Mouse (Mus musculus): ENCODE measurements at regions not wholly inside any gene's neighbourhood (a gene's known extent, or its start where the extent isn't known, plus 50 kb on each side); places are given as distances from the start of the nearest gene placed in this dataset.

DNA sequence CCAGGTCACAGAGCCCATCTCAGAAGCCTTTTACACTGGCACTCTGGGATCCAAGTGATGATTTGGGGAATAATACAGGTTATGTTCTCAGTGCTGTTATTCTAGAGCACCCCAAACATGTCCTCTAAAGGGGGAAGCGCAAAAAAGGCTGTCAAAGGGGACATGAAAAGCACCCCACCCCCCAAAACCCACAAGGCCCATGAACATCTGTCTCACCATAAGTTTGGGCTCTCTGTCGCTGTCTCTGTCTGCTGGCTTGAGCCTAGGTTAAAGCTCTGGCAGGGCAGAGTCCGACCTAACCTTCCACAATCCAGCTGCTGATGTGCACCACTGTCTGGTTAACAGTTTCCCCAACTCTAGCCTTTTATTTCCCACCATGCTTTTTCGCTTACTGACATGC lies 241.3 kb upstream of the Tle3 start:
- in situ Hi-C loops (cut with MboI, MseI) = no loop called here

DNA sequence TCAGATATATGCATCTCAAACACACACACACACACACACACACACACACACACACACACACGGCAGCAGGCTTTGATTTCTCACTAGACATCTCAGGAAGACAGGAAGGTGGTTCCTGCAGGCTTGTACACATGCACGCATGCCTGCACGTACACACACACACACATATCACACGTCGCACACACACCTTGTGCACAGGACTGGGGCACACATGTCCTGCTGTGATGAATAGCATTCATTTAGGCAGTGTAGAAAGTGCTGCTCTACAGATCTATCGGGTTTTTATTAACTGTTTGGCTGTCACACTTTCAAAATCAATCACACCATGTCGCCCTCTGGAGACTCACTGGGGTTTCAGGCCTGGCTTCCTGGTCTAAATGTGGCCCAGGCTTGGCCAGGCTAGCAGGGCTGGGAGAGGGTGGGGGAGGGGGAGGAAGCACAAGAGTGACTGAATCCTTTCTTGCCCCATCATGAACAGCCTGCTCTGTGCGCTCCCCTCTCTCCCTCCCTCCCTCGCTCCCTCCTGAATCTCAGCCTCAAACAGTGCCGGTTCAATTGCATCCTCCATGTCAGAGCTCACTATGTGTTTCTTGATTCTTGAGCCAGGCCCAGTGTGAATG lies 236.8 kb upstream of the Tle3 start:
- in situ Hi-C loops (cut with MboI, MseI) = no loop called here

DNA sequence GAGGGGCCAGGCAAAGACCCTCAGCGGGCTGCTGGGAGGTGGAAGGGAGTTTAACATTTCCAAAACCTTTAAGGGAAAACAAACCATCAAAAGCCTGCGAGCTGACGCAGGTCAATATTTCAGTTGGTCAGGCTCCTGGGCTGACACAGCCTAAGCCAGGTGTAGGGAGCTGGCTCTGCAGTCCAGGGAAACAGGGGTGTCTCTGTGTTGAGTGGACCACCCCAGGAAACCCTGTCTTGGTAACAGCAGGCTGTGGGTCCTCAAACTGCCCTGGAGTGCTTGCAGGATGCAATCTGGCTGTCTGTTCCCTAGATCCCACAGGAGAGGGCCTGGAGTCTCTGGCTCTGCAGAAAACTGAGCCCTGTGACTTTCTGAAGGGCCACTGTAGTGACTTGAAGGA lies 236.2 kb upstream of the Tle3 start:
- in situ Hi-C loops (cut with MboI, MseI) = no loop called here

DNA sequence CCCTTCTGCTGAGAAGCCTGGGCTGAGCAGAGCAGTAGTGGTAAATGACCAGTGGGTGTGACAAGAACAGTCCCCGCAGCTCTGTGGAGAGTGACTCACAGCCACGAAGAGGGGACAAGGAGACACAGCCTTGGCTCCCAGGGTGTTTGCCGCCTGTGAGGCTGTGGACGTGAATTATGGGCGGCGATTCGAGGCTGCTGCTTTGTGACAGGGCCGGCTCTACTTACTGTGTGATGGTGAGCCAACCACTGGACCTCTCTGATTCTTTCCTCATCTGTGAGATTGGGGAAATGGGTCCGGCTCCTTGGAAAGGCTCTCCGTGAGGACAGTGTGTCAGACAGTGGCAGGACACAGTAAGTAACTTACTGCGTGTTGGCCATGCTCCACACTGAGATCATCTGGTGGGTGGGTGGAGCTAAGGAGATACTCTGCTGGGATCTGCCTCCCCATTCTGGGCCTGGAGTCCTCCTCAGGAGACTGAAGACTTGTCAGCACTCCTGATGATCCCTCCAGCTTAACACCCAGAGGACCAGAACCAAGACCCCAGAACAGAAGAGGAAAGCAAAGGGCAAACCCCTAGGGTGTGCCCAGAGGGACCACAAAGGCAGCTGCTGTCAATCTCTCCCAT lies 233.3 kb upstream of the Tle3 start:
- in situ Hi-C loops (cut with MboI, MseI) = no loop called here

DNA sequence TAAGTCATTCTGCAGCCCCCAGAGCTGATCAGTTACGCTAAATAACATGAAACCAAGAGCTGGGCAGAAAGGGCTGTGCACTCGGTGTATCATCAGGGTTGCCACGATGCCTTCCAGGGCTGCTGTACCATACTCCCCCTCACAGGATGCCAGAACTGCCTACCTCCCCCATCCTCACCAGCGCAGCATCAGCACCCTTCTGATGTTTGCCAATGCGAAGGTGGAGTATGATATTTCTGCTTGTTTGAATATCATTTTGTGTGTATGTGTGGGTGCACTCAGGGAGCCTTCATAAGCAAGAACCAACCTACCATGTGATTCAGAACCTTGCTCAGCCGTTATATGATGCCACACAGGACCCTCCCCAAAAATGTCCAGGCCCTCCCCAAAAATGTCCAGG lies 229.1 kb upstream of the Tle3 start:
- in situ Hi-C loops (cut with MboI, MseI) = no loop called here

DNA sequence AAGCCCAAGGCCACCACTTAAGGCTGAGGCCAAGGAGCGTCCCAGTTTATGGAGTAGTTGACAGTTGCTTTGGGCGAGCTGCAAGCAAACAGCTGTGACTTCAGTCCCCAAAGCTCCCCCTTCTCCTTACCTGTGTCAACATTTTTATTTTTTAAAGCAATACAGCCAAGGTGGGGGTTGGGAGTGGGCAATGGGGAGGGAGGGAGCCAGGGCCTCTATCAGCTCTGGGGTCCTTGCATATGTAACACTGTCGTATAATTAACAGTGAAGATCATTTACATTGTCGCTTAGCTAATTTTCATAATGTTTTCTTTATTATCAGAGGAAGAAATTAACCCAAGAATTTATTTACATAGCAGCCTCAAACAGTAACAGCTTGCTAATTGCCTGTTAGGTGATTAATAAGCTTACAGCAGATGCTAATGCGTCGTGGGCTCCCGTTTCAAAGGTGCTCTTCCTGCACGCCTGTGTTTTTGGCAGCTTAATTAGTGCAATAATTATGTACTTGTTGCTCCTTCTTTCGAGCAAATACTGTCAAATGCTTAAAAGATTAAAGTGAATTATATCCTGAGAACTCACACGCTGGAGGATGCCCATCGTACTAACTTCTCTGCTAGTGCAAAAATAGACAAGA lies 227.4 kb upstream of the Tle3 start:
- in situ Hi-C loops (cut with MboI, MseI) = no loop called here

DNA sequence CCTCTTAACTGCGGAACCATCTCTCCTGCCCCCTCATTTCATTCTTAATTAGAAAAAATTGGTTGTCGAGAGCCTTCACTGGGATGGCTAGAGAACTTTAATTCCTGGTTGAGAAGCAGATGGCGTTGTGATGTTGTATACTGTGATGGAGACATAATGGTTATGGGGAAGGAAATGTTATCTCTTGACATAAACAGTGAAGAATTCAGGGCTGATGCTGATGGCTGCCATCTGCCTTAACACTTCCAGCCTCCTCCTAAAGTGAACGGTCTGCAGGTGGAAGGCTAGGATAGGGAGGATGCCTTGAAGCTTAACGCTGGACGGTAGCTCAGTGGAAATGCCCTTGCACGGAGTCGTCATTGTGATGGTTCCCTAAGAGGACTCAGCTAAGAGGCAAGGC lies 226.4 kb upstream of the Tle3 start:
- in situ Hi-C loops (cut with MboI, MseI) = no loop called here

DNA sequence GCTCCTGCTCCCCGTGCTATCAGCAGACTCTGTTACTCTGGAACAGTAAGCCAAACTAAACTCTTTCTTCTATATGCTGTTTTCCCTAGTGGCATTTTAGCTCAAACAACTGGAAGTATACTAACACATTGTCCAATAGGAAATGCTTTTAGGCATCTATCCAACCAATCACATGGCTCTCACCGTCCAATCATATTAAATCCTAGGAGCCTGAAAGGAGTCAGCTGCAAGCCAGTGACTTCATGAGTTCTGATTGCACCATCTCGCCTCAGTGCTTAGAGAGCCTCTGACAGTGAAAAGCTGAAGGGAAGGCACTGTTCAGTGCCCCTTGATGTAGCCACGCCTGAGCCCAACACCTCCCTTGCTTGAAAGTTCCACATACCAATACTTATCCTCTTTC lies 221.0 kb upstream of the Tle3 start:
- in situ Hi-C loops (cut with MboI, MseI) = no loop called here

DNA sequence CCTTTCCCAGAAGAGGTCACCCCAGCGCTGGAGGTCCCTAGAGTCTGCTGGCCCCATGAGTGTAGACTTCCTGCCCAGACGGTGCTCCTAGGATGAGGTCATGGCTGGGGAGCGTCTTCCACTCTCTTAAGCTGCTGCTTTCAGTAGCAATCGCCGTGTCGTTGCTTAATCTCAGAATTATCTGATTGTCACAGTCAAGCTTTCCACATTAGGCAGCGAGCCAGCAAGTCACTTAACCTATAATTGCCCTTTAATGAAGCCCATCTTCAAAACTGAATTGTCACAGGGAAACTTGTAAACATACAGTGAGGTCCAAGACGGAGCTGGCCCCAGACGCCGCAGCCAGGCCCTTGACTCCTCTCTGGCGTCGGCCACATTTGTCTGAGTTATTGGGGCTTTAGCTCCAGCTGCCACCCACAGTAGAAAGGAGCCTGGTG lies 220.2 kb upstream of the Tle3 start:
- in situ Hi-C loops (cut with MboI, MseI) = no loop called here

DNA sequence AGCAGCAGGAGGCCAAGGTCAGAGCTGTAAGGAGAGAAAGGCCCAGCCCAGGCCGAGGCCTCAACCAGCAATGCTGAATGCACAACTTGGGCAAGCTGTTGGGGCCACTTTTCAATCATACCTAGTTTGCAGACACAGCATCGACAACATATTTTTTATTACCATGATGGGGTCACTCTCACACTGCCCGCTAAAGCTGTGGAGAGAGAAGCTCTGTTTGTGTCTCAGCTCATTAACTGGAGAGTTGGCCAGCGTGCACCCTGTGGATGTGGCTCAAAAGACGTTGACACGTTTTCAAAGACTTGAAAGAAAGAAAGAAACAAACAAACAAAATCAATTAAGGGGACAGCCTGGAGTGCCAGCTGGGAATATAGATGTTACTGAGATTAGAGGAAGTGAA lies 217.4 kb upstream of the Tle3 start:
- in situ Hi-C loops (cut with MboI, MseI) = no loop called here

DNA sequence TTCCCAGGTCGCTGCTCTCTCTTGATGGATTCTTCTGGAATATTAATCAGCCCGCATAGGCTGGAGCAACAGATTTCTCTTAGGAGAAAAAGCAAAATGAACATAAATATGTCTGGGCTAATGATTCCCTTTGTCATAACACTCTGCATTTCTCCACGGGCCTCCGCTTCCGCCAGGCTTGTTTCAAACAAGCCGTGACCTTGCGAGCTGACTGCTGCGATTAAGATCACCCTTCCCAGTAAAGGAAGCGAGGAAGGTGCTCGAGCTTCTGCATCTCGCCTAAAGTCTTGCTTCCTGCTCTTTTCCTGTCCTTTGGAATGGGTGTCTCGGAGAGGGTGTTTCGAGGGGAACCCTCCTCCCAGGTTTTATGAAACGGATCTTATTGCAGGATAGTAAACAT lies 216.3 kb upstream of the Tle3 start:
- in situ Hi-C loops (cut with MboI, MseI) = no loop called here

DNA sequence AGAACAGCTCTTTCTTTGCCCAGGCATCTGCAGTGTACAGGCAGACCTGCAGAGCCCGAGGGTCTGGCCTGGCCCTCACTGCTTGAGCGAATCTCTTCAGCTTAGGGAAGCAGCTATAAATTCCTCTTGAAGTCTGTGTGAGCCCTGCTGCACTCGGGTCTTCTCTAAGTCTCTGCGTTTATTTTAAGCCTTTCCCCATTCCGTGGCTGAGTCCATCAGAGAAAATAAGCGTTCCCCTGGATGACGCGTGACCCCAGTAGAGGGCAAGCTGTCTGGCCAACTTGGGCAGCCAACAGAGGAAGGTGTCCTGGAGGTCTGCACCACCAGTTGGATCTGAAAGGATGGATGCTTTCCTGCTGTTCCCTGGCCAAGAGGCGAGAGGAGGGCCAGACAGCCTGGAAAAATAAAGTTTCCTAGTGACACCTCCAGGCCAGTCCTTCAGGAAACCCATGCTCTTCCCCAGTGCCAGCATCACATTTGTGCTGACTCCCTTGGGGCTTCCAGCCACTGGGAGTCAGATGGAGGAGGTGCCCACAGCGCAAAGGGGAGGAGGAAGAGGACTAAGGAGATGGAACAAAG lies 213.9 kb upstream of the Tle3 start:
- in situ Hi-C loops (cut with MboI, MseI) = no loop called here

DNA sequence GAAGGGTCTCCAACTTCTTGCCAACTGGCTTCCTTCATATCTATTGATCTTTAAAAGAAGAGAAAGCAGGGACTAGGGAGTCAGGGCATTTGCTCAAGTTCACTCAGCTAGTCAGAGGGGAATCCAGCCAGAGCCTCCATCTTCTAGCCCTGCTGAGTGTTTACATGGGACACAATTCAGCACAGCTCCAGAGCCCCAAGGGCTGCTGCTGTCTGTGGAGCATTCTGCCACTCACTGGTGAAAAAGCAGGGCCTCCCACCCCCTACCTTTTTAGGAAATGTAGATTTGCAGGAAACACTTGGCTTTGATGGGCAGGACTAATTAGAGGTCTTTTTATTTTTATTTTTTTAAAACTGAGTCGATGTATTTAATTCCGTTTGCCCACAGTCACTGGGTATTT lies 213.0 kb upstream of the Tle3 start:
- in situ Hi-C loops (cut with MboI, MseI) = no loop called here

DNA sequence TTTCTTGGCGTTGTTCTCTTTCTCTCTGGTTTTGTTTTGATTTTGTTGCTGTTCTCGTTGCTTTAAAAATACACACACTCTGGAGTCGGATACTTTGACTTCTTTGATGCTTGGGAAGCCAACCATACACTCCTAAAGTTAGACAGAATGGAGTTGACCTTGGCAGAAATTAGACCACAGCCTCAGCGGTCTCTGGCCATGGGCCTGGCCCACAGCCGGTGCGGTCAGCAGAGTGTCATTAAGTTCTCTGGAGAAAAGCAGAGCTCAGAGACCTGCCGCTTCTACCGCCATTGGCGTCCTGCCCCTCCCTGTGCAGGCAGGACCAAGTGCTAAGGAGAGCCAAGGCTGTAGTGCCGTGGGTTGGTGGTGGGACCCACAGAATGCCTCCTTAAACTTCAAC lies 212.6 kb upstream of the Tle3 start:
- in situ Hi-C loops (cut with MboI, MseI) = no loop called here

DNA sequence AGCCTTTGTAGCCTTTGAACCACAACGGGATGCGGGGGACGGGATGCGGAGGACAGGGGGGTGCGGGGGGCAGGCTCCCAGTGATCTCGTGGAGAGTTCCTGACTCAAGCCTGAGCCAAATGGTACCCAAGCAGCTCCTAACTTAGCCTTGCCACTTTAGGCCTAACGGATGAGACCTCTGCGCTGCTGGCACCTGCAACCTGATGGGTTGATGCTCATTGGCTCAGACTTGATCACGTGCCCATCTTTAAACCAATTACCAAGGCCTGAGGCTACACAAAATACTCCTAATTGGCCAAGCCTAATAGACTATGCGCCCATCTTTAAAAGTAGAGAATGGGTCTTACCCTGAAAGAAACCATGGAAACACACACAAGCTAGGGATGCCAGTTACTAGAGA lies 209.3 kb upstream of the Tle3 start:
- in situ Hi-C loops (cut with MboI, MseI) = no loop called here

DNA sequence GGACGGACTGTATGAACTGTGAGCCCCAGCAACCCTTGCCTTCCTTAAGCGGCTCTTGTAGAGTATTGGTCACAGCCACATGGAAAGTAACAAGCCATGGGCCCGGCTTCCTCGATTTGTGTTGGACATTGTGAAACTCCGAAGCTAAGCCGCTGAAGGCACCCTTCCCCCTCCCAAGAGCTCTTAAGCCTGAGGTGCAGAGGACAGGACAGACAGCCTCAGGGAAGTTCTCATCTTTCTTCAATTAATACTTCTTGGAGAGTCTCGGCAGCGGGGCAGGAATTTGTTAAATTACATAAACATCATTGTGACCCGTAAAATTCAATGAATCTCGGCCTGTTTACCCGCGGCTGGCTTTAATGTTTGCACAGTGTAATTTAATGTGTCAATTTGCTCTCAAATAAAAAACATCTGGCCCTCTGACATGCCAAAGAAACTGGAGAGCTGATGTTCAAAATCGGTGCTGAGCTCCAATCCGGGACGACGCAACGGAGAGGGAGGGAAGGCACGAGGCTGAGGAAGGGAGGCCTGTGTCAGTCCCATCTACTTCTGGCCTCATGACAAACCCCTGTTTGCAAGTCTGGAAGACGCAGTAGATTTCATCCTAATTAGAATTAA lies 208.4 kb upstream of the Tle3 start:
- in situ Hi-C loops (cut with MboI, MseI) = no loop called here

DNA sequence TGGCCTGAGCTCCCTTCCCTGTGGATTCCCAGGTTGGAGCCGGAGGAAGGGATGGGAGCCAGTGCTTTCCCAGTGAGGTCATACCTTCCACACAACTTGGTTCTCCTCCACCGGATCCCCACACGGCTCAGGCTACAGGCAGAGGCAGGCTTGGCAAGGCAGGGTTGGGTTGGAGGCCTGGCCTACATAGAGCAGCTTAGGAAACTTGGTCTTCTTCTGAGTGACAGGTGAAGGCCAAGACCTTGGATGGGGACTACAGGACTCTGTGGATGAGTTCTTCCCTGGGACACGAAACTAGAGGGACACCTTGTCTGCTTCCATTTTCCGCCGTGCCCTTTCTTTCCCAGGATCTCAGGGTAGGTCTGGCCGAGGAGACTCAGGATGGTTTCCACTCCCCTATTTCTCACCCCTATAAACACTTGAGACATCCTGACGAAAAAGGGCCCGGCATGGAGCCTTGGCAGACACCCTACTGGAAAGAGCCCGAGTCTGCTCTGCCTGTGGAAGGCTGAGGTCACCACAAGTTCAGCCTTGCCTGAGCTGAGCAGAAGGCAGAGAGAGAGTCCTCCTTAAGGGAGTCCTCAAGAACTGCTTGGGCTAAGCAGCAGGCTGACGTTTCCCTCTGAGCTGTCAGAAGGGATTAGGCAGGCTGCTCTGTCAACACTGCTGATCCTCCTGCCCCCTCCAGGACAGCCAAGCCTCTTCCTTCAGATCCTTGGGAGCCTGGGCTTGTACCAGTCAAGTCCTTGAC lies 207.5 kb upstream of the Tle3 start:
- in situ Hi-C loops (cut with MboI, MseI) = no loop called here

DNA sequence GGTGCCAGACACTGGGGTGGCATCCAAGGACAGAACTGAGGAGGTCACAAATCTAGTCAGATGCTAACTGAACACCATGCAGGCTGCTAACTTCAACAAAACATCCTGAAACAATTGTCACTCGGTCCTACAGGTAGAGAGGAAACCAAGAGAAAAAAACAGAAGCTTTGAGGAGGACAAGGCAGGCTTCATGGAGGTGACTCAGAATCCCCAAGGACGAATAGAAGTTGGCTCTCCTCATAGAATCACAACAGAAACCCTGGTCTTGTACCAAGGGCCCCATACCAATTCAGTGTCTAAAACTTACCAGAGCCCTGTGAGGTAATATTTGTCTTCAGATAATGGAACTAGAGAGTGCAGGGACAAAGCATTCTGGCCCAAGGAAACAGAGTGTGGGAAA lies 206.1 kb upstream of the Tle3 start:
- in situ Hi-C loops (cut with MboI, MseI) = no loop called here

DNA sequence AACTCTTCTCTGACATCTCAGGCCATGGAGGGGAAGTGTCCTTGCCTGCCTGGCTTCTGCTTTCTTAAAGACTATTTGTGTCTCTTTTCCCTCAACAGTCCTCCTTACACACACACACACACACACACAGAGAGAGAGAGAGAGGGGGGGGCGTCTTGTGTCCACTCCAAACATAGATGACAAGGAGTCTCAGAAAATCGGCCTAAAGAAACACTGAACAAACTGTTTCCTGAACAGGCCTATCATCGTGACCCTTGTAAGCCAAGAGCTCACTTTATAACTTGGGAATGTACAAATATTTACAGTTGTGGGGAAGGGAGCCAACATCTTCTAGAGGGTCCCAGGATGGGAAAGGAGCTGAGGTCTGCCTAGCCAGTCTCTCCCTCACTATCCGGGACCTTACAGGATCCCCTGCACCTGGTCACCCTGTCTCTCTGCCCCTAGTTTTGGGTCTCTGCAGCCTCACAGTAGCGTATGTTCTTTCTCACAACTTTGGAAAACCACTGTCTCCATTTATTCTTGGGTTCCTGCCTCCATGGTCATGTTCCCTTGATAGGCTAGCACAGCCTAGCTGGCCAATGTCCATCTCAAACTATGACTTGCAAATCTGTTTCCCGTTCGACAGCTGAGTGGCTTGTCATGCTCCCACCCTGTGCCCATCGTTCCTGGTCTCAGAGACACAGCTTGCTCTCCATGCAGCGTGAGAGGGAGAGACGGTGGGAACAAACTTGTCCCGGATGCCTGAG lies 204.9 kb upstream of the Tle3 start:
- in situ Hi-C loops (cut with MboI, MseI) = no loop called here

DNA sequence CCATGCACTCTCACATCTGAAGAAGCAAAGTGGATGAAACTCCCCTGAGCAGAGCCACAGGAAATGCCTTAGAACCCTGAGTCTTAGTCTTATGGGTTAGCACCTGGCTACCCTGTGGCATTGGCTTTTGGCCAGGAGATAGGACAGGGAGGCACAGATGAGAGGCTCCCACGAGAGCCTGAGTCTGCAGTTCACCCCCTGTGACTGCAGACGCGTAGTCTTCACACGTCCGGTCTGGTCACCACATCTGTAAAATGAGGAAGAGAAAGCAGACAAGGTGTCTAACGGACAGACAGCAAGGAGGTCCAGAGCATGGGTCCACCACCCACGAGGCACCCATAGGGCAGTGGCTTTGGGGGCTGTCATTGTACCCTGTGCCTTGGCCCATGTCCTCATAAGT lies 203.2 kb upstream of the Tle3 start:
- in situ Hi-C loops (cut with MboI, MseI) = no loop called here

DNA sequence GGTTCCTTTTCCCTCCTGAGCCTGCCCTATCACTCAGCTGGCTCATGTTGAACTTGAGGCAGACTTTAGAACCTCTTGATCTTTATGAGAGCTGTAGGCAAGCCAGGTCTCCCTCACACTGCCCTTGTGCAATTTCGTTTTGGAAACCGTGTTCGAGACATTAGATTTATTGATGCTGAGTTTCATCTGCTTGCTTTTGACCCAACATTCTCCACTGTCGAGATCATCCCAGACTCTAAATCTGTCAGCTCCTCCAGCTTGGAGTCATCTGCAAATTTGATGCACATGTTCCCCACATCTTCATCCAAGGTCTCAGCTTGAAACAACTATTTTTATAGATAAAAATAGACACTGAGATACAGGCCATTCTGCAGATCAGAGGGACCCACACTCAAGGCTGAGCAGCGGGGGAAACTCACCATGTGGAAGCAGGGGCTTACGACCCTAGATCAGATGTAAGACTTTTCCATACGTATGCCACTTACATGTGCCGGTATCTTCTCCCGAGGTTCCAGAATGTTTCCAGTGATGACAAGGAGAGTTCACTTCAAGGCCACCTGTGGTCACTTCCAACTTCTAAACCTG lies 202.6 kb upstream of the Tle3 start:
- in situ Hi-C loops (cut with MboI, MseI) = no loop called here

Data from T-helper 17 cell (primary cell).